Mouse (Mus musculus): ENCODE measurements at regions not wholly inside any gene's neighbourhood (a gene's known extent, or its start where the extent isn't known, plus 50 kb on each side); places are given as distances from the start of the nearest gene placed in this dataset.
"Not testable (repeated sequence)": the region's sequence is repeated elsewhere in the genome, so short reads cannot be mapped to it uniquely, and the experiment has no call there.

DNA sequence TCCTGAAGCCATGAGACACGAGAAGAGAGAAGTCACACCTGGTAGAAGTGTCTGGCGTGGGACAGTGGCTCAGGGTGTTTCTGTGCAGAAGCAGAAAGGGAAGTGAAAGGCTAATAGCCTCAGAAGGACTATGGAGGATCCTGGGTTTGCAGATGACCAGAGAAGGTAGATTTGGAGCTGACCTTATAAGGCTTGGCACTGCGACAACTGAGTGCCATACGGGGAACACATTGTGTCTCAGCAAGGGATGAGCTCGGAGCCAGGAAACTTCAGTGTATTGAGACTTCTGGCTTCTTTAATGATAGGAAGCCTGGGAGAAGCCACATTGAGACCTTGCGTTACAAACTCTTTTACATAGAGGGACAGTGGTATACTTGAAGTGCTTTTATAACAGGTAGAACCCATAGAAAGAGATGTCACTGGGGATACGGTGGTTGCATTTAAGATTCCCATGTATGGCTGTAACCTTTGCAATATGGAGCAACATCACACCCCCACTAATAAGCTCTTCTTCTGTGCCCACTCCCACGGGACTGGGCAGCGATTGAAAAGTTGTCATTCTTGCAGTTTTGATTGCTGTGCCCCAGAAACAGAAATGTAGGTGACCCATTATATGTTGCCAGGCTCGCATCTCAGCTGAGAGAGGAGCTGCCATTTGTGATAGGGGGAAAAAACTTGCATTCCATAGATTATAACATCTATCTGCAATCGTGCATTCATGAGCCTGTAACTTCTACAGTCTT, 61.8 kb upstream of the Dync1i1 start:
- DNase-seq: no peak

DNA sequence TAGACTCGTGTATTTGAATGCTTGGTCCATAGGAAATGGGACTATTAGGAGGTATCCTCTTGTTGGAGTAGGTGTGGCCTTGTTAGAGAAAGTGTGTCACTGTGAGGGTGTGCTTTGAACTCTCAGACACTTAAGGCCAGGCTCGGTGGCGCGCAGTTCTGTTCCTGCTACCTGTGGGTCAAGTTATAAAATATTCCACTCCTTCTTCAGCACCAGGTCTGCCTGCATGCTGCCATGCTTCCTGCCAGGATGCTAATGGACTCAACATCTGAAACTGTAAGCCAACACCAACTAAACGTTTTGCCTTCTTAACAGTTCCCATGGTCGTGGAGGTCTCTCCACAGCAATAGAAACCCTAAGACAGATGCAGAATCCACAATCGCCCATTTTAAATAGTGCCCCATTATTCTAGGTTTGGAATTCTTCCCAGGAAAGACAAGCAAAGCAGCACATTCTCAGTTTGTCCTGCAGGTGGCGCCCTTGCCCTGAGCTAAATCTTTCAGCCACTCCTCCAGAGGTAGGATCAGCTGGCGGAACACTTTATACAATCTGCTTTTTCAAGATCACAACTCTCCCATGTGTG, 80.2 kb upstream of the Dync1i1 start:
- peak; percentile 84 to 85 for DNase-seq

DNA sequence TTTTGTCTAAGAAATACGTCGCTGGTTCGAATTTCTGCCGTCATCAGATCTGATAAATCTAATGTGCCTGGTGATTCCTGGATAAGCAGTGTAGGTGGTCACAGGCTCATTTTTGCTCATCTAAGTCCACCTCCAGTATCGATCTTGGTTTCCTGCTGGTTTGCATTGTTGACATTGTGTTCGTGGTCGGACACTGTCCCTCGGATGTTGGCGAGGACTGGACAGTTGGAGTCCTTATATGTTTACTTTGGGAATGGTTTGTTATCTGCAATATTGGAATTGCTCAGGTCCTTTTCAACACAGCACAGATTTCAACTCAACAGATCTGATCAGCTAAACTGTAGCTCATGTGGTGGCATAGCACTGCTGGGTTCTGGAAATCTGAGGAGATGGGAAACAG, 91.2 kb upstream of the Dync1i1 start:
- DNase-seq: no peak

DNA sequence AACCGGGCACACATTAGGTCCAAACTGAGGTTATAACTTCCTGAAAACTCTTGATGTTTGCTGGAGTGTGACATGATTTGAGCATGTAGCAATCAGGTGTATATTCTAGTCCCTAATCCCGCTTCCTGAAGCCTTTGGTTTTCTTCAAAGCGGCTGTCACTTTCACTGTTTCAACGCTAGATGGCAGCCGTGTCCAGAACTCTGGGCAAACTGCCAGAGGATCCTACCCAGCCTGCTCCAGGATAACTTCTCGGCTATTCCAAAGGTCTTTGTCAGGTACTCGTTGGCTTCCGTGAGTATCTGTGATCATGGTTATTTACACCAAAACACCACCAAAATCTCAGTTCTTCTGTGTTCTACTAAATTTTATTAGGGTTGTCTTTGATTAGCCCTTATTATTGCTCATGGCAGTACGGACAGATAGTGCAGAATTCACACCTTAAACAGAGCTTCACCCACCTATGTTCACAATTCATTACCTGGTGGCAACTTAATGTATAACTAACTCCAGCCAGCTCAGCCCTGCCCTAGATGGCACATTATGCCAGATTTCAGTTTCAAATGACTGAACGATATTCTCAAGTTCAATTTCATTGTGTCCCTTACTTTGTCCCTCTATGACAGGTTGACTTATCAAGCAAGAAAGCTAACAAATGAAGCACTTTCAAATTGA, 92.3 kb upstream of the Dync1i1 start:
- peak; percentile 72 to 77 for DNase-seq

DNA sequence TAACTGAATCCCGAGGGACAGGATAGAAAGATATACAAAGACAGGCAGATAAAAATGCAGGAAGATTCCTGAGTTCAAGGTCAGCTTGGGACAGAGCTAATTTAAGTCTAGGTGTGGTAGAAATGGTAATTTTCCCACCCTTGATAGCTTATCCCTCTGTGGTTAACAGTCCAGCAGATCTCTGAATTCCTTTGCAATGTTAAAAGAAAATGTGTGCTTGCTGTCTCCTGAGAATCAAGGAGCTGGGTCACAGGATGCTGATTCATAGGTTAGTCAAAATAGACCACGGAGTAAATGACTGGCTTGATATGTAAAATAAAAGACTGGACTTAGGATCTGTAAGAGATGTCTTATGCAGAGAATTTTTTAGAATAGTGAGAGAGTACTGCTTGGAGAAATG, 101.4 kb upstream of the Dync1i1 start:
- DNase-seq: no peak

DNA sequence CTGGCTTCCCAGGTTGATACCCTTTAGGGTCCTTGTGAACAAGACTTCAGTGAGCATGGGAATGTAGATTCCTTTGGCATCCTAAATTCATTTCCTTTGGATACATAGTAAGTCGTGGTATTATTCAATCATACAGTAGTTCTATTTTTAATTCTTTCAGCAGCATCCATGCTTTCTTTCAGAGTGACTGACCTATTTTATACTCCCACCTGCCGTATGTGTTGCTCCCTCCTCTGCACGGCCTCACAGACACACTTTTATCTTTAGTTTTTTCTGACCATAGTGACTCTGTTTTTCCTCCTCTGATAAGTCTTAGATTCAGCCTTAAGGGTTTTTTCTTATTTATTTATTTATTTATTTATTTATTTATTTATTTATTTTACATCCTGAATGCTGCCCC, 103.9 kb upstream of the Dync1i1 start:
- no peak for DNase-seq

DNA sequence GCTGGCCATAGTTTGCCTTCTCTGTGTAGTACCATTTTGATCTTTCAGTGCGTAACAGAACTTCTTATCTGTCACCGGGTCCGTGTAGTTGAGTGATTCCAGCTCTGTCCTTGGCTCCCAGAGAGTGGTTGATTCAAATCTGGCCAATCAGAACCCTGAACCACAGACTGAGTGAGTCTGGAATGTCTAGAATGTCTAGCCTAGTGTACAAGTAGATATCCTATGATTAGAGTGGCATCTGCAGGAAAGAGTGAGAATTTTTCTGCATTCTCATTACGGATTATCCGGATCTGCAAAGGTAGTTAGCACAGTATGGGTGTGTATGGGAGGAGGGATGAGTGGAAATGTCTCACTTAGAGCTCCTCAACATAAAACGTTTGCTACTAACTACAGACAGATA, 97.9 kb upstream of the Pdk4 start:
- peak in 1 of 2 experiments; percentile 12 for DNase-seq

DNA sequence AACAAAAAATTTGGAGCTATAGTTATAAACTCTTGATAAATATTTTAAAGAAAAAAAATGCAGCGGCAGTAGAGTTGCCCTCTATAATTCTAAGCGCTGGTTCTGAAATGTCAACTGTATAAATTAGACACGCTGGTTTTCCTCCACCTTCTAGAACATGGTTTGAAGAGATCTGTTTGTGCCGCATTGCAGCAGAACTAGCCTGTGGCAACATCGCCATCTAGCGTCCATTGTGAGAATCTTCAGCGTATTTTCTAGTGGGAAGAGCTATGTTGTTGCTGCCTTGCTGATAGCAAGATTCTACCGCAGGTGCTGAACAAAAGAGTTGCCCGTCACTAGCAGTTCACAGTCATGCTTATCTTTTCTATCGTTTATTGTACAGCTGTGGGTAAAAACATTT, 93.5 kb upstream of the Pdk4 start:
- DNase-seq: peak; percentile 70 to 78

DNA sequence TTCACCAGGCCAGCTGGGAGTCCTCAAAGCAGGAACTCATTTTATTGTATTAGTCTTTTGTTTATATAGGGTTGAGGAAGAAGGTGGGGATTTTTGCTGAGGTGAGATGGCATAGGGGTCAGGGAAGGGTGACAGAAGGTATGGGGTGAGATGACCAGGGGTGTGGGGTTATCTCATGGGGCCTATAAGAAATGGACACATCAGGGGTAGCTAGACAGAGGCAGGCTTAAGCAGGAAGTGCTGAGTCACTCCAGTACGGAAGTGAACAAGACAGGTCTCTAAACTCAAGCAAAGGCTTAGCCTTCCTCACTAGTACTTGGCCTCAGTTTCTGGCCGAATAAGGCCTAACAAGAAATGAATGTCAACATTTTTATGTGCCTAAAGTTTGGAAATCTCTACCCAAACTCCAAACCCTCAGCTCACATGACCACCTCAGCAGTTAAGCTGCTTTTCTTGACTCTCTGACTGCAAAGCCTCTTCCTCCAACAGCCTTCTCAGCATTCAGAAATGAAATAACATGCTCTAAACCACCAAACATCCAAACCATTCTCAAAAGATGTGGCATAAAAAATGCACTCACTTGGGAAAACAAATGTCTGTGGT, 86.9 kb upstream of the Pdk4 start:
- DNase-seq: no peak

DNA sequence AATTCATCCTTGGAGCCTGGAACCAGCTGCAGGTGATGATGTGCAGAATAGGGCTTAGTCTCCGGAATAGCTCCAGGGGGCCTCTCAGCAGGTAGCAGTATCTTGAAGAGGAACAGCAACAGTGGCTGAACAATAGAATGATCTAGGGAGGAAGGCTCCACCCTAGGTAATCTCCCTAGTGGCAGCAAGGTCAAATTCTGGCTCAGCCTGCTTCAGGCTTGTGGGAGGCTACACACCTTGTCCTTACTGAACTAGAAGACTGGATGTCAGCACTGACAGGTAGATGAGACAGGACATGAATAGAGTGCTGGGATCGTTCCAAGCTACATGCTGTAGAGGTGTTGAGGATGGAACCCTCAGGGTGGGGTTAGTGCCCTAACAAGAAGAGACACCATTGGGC, 80.8 kb upstream of the Pdk4 start:
- DNase-seq: not testable (repeated sequence)

DNA sequence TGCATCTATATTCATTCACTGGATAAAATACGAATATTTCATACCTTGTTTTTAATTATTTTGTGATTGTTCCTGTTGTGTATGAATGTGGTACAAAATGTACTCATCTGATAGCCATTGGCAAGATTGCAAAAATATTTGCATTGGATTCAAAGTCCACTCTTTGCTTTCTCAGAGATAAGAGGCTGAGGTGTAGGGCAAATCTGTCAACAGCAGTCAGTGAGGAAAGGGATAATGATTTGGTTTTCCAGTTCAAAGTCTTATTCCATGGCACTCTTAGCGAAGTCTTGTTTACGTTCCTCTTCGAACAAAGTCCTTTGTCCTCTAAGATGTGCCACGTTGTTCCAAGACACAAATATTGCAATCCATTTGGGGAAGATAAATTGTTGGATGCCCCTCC, 70.5 kb upstream of the Pdk4 start:
- DNase-seq: no peak

DNA sequence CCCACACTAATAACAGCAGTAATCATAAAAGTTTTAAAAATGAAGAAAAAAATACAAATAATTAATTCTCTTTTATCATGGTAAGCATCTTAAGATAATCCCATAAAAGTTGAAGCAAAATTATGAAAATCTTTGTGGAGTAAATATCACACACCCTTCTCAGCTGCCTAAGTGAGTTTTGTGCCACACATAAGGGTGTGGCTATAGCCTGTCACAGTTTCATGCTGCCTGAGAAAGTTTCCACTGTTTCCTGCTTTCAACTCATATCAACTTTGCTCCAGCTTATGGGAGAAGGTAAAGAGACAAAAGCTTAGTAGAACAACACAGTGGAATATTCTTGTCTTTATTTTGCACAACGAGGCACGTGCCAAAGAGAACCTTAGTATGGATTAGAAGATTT, 68.9 kb upstream of the Pdk4 start:
- no peak for DNase-seq

DNA sequence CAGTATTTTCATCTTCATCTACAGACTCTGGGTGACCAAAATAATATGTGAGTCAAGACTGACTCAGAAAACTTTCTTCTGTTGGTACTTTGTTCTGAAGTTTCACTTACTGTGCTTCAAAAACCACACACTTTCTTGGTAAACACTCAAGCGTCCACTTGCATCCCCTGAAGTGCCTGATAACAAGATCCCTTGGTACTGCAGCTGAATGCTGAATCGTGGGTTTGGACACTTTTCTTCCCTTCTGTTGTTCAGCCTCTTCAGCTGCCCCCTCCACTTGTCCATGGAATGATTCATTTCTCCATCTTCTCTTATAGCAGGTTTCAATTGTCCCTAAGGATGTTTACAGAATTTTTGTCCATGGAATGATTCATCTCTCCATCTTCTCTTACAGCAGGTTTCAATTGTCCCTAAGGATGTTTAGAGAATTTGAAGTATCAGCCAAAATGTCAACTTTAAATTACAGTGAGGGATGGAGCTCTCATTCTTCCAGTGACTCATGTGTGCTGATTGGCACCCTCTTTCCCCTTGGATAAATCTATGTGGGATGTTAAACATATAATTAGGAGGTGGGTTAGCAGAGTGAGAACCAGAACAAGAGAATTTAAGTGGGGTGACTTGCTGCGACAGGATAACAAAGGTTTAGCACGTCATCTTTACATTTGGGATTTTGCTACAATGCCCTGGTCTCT, 57.7 kb upstream of the Pdk4 start:
- DNase-seq: no peak

DNA sequence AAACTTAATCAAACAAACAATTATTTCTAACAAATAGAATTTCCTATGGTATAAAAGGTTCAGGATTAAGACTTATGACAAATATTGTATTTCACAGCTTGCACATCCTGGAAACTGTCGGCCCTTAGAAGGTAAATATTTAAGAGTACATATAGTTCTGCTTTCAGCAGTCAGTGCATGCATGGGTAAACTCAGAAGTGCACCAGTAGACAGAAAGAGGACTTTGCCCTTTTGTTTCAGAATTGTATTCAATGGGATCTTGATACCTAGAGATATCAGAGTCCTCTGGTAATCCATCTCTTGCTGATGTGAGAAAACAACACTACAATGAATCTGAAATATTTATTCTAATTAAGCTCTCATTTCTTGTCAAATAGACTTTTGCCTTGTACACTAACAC, 54.0 kb upstream of the Pdk4 start:
- no peak for DNase-seq
